Mouse (Mus musculus) embryo, embryonic 10.5 days (tissue): ENCODE measurements at regions not wholly inside any gene's neighbourhood (a gene's known extent, or its start where the extent isn't known, plus 50 kb on each side); places are given as distances from the start of the nearest gene placed in this dataset.
"Not testable (repeated sequence)": the region's sequence is repeated elsewhere in the genome, so short reads cannot be mapped to it uniquely, and the experiment has no call there.

Experiments used
- DNase-seq: peaks from one replicate; pipeline ENCODE4 v3.0.0-alpha.2; 2015; ENCODE audit warnings: low spot score

DNA sequence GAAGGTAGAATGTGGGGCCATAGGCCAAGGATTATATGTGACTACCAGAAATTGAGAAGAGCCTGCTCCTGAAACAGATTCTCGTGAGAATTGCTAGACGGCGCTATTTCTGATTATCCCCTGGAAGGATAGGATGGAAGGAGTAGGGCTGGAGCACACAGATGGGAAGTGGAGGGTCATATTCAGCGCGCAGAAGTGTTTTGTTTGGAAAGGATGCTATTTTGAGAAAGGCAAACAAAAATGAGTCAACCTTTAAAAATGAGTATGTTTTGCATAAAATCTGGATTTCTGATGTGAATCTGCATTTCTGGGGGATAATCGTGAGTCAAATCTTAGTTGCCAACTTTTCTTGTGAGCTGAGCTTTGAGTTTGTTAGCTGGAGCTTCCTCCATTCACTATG lies 58.1 kb upstream of the Fshb start:
- no peak for DNase-seq

- DNase-seq, result no peak
Observed at GRCm38 (mm10) chr2:107118711-107119474, 59.4 kb upstream of the Fshb start.

DNA sequence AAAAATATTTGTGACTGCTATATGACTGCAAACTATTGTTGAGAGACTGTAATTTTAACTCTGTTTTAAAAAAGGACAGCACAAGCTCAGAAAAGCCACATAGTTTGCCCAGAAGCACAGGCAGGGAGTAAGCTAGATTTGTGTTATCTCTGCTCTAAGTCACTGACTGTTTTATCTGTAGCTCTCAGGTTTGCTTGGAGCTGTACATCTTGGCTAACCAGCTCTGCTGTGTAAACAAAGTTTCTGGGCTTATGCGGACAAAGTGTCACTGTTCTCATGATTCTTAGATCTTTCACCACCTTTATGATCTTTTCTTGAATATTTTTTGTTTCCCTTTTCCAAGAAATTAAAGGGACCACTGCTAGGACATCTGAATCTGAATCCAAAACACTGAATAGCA lies 60.2 kb upstream of the Fshb start:
- no peak for DNase-seq

DNA sequence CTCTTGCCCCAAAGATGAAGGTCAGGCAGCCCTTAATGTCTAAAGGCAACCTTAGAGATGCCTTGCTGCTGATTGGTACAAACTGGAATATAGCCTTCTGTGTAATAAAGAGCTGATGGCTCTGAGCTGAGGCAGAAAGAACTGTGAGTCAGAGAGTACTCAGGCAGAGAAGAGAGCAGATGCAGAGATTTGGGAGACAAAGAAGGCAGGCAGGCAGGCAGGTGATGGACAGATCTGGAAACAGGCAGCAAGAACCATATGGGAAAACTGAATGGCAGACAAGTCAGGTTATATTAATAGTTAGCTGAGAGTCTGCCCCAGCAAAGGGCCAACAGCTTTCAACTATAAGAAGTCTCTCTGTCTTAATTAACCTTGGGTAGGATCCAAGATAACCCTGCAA lies 73.7 kb upstream of the Fshb start:
- no peak for DNase-seq

GRCm38 (mm10) chr2:107149317-107149716 lies 89.9 kb upstream of the Fshb start:
- DNase-seq, result no peak

DNA sequence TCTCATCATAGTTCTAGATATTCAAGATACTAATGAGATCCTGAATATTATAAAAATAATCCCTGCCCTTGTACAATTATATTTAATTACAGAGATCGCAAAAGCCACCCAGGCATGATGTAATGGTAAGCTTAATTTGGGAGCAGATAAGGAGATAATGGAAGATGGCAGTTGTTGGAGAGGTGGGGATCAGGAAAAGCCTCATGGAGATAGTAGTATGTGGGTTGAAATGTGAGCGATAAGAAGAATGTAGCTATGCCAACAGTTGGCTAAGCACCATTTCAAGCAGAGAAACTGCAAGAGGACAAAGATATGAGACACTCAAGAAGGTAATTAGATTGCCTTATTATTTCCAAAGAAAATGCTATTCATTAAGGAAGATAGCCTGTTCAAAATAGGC lies 90.4 kb upstream of the Fshb start:
- DNase-seq, result no peak

DNA sequence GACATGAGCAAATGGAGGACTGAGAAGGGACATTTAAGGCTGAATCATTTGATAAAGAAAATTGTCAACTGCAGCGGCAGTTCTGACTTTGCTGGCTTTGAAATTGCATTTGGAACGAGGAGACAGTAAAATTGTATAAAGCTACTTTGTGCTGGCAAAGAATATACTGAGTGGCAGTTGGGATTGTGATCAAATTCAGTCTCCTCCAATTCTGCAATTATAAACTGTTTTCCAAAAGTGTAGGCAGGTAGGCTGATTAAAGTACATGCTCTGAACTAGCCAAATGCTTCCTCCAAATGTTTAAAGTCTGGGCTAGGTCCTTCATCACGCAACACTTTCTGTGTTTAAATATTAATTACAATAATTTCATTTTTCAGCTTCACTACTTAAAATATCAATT lies 90.9 kb upstream of the Fshb start:
- no peak for DNase-seq

DNA sequence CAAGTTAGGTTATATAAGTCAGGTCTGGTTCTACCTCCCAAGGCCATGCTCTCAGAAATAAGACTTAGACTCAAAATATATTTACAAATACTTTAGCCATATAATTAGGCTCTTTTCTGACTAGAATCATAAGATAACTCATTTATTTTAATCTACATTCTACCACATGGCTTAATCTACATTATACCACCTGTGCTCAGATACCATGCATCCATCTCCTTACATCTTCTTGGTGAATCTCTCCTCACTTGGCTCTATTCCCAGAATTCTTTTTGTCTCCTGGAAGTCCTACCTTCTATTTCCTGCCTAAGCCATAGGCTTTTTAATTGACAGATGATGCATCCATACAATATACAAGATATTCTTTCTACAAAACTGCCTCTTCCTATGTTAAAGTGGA lies 92.4 kb upstream of the Fshb start:
- DNase-seq, result no peak

GRCm38 (mm10) chr2:107158836-107159402 lies 99.5 kb upstream of the Fshb start:
- DNase-seq, result not testable (repeated sequence)

- peak; percentile 52 for DNase-seq
Observed at GRCm38 (mm10) chr2:107175721-107176120, 114.7 kb upstream of the Kcna4 start.

- DNase-seq, result no peak
Observed at GRCm38 (mm10) chr2:107183066-107183465, 107.4 kb upstream of the Kcna4 start.

GRCm38 (mm10) chr2:107184864-107185263 lies 105.6 kb upstream of the Kcna4 start:
- DNase-seq, result no peak

DNA sequence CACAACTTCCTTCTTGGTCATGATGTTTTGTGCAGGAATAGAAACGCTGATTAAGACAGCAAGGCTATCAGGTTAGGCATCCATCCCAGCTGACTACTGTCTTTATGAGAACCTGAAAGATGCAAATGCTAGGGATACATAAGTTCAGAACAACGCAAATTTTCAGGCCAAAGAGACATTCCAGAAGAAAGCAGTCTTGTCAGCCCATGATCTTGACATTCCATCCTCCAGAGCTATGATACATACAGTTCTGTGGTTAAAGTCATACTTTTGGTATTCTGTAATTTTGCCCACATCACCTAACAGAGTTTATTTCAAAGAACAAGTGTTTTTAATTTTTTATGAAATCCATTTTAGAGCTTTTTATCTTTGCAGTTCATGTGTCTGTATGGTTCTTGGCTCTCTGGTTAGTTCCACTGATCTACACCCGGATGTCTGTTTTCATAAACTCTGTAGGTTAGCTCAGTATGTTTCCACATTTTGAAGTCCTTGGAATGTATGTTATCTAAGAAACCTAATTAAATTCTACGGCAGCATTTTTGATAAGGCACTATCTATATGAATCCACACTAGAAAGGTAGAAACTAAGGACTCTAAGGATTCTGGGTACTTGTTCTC lies 88.5 kb upstream of the Kcna4 start:
- no peak for DNase-seq

GRCm38 (mm10) chr2:107202474-107202858 lies 88.0 kb upstream of the Kcna4 start:
- no peak for DNase-seq

- DNase-seq, result no peak
Observed at GRCm38 (mm10) chr2:107221544-107221943, 68.9 kb upstream of the Kcna4 start.

DNA sequence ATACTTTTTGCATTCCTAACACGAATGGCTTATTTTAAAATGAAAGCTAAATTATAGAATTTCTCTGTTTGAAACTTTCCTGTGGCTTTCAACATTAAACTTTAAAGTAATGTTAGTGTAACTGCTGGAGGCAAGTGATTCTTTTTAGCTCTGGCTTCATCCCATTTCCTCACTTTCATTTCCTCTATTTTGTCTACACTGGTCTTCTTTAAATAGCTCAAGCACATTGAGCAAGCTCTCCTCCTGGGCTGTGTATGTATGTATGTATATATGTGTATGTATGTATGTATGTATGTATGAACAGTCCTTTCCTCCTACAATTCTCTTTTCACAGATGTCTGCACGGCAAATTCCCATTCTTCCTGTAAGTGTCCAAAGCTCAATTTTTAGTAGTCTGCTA lies 65.8 kb upstream of the Kcna4 start:
- DNase-seq, result no peak

DNA sequence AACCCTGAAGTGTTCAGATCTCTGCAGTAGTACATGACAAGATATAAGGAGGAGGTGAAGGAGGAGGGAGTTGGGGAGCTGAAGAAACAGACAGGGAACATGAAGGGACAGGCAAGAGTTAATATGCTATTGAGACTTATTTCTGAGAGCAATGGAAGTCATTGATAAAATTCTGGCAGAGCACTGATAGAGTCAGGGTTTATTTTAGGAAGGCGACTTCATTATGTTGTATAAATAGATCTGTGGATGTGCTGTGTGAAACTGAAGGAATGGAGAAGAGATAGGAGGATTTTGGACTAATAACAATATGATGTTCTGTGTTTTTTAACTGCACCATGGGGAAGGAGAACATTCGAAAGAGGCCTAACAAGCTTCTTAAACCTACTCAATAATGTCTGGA lies 63.0 kb upstream of the Kcna4 start:
- DNase-seq, result no peak

GRCm38 (mm10) chr2:107228287-107228686 lies 62.2 kb upstream of the Kcna4 start:
- DNase-seq, result no peak

GRCm38 (mm10) chr2:107231680-107232079 lies 58.8 kb upstream of the Kcna4 start:
- no peak for DNase-seq

DNA sequence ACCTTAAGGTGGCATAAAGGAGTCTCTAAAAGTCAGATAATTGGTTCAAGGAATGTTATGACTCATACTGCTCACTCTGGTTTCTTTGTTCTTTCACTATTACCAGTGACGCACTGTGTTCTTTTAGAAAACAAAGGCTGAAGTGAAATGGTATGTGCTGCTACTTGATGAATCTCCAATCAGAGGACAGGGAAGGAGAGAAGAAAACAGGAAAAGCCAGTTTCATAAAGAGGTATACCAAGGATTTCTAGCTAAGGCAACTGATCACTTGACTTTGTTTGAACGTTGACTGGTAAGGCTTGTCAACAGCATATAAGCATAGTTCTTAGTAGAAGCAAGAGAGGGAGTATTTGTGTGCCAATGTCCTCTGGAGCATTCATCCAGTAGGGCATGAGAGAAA lies 57.6 kb upstream of the Kcna4 start:
- no peak for DNase-seq
